Mouse (Mus musculus) neural tube, embryonic 11.5 days (tissue): ENCODE results near the gene B430306N03Rik. TPM values are rescaled to one million over a fixed set of nuclear protein-coding genes. Genes with fewer than 3 reads are reported as not detected.

Experiments
- ATAC-seq: fragments of 200-750 bp; cut with Nextera tagmentation; 2 replicates; pipeline ENCODE4 v1.8.0; 2017; ENCODE audit warnings: moderate number of reproducible peaks, mild to moderate bottlenecking, moderate TSS enrichment, moderate library complexity; ENCODE audit not compliant: insufficient read depth, low FRiP score, low TSS enrichment
- DNase-seq: peaks from one replicate; pipeline ENCODE4 v3.0.0-alpha.2; 2015; ENCODE audit warnings: low spot score
- H3K27ac ChIP-seq: fragments of 300-500 bp; sonication (generic); 2 replicates; pipeline ENCODE4 v1.5.1; 2014; ENCODE audit warnings: low read depth, mild to moderate bottlenecking, low read length
- H3K27me3 ChIP-seq: fragments of 300-500 bp; sonication (generic); 2 replicates; pipeline ENCODE4 v1.6.1; 2014; ENCODE audit warnings: mild to moderate bottlenecking, low read length, mixed read lengths; ENCODE audit not compliant: control insufficient read depth, insufficient read depth
- H3K36me3 ChIP-seq: fragments of 300-500 bp; sonication (generic); 2 replicates; pipeline ENCODE4 v1.6.1; 2014; ENCODE audit warnings: mild to moderate bottlenecking, low read length, moderate library complexity, mixed read lengths; ENCODE audit not compliant: control insufficient read depth, insufficient read depth
- H3K4me1 ChIP-seq: fragments of 300-500 bp; sonication (generic); 2 replicates; pipeline ENCODE4 v1.6.1; 2014; ENCODE audit warnings: low read length, mixed read lengths; ENCODE audit not compliant: control insufficient read depth, insufficient read depth
- H3K4me2 ChIP-seq: fragments of 300-500 bp; sonication (generic); 2 replicates; pipeline ENCODE4 v1.6.1; 2014; ENCODE audit warnings: low read depth, mild to moderate bottlenecking, moderate library complexity
- H3K4me3 ChIP-seq: fragments of 300-500 bp; sonication (generic); 2 replicates; pipeline ENCODE4 v1.5.1; 2014; ENCODE audit warnings: low read depth, low read length
- H3K9ac ChIP-seq: fragments of 300-500 bp; sonication (generic); 2 replicates; pipeline ENCODE4 v1.6.1; 2014; ENCODE audit warnings: mild to moderate bottlenecking, low read length
- H3K9me3 ChIP-seq: fragments of 300-500 bp; sonication (generic); 2 replicates; pipeline ENCODE4 v1.6.1; 2016; ENCODE audit warnings: low read length; ENCODE audit not compliant: control insufficient read depth
- WGBS: fragments of 180-500 bp; shearing (Covaris S2); extraction: QIAGEN DNeasy Blood & Tissue Kit; methylation state at CpG from one replicate; pipeline ENCODE4 v1.1.7; 2014; 5-methylcytosine and 5-hydroxymethylcytosine counted together
- polyA plus RNA-seq: library from polyadenylated mRNA; unstranded; fragments of >200 nt; fragmentation: Nextera tagmentation; extraction: Ambion mirVana; gene quantifications from 2 replicates; pipeline ENCODE4 v1.2.1, GENCODE M21; 2014

B430306N03Rik gene
- polyA plus RNA-seq, 1 experiment from 2014 or later, result not detected

GRCm38 (mm10) chr17:48275736-48276135, 40.2 kb upstream of the B430306N03Rik start:
- H3K9me3 ChIP-seq, result no peaks in the 10 kb centered on the region
- no peaks in the 10 kb centered on the region for H3K36me3 ChIP-seq
- no peak overlapping the region for H3K27ac ChIP-seq
- no peaks in the 10 kb centered on the region for H3K27me3 ChIP-seq
- no peak overlapping the region for H3K9ac ChIP-seq
- DNase-seq (no peak), ATAC-seq (no peak)
- WGBS, result 66% methylated on average over 7 of the region's 7 CpGs
- H3K4me1 ChIP-seq, result no peaks in the 10 kb centered on the region
- no peak overlapping the region for H3K4me2 ChIP-seq
- no peak overlapping the region for H3K4me3 ChIP-seq

- ATAC-seq, result no peak
- no peak for DNase-seq
- no peaks in the 10 kb centered on the region for H3K4me1 ChIP-seq
- no peaks in the 10 kb centered on the region for H3K36me3 ChIP-seq
- H3K9me3 ChIP-seq, result no peaks in the 10 kb centered on the region
- no peak overlapping the region for H3K9ac ChIP-seq
- no peak overlapping the region for H3K27ac ChIP-seq
- H3K4me3 ChIP-seq, result no peak overlapping the region
- no peaks in the 10 kb centered on the region for H3K27me3 ChIP-seq
- H3K4me2 ChIP-seq, result no peak overlapping the region
Measured at GRCm38 (mm10) chr17:48278381-48278780, 37.6 kb upstream of the B430306N03Rik start.

GRCm38 (mm10) chr17:48279002-48279401, 36.9 kb upstream of the B430306N03Rik start:
- no peaks in the 10 kb centered on the region for H3K4me1 ChIP-seq
- H3K4me2 ChIP-seq, result no peak overlapping the region
- ATAC-seq, result no peak
- no peak overlapping the region for H3K4me3 ChIP-seq
- H3K27ac ChIP-seq, result no peak overlapping the region
- no peak overlapping the region for H3K9ac ChIP-seq
- no peaks in the 10 kb centered on the region for H3K36me3 ChIP-seq
- 85% methylated on average over 4 of the region's 4 CpGs for WGBS
- no peak for DNase-seq
- no peaks in the 10 kb centered on the region for H3K27me3 ChIP-seq
- H3K9me3 ChIP-seq, result no peaks in the 10 kb centered on the region

DNA sequence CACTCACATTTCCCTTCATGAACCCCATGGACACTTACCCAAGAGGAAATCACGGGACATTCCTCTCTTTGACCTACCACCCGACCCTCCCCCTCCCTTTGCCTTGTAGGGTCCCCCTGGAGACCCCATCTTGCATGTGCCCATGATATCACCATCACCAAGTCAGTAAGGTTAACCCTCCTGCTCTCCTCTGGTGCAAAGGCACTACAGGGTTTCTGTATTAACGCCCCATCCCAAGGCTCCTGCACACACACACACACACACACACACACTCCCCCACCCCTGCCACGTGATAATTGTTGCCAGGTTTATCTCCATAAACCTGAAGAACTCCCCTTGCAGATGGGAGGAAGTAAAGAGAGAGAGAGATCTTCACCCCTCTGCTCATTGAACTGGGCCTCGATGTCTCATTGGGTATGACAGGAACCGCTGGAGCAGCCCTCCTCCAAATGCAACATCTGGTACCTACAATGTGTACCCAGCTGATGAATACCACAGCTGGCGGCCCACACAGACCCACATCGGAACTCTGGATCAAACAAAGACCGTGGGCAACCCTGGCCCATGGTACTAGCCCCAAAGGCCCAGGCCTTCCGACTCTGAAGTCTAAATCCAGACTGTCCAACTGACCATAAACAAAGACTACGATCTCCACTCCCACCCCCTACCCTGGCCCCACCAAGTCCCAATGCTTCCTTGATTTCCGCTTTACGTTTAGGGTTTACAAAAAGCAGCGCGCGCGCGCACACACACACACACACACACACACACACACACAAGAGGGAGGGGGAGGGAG, 34.8 kb upstream of the B430306N03Rik start:
- no peak for ATAC-seq

GRCm38 (mm10) chr17:48281739-48282085, 34.2 kb upstream of the B430306N03Rik start:
- Histone ChIP-seq H3K9ac (peak overlapping the region; percentile 20; the same call in 1 of the 2 replicates), H3K4me2 (peak overlapping the region; percentile 33), H3K27me3 (no peaks in the 10 kb centered on the region), H3K9me3 (no peaks in the 10 kb centered on the region), H3K4me3 (no peak overlapping the region), H3K27ac (no peak overlapping the region), H3K36me3 (no peaks in the 10 kb centered on the region), H3K4me1 (no peaks in the 10 kb centered on the region)
- WGBS, result 13% methylated on average over 3 of the region's 3 CpGs
- ATAC-seq (no peak), DNase-seq (peak; percentile 57)

More for the DNA sequence above, 34.8 kb upstream of the B430306N03Rik start:
- DNase-seq, result no peak
- Histone ChIP-seq H3K9ac (peak overlapping the region; percentile 20; the same call in 1 of the 2 replicates), H3K36me3 (no peaks in the 10 kb centered on the region), H3K4me1 (no peaks in the 10 kb centered on the region), H3K4me2 (peak overlapping the region; percentile 33), H3K9me3 (no peaks in the 10 kb centered on the region), H3K27ac (no peak overlapping the region), H3K4me3 (no peak overlapping the region), H3K27me3 (no peaks in the 10 kb centered on the region)
- WGBS, result 44% methylated on average over 18 of the region's 18 CpGs

- no peaks in the 10 kb centered on the region for H3K27me3 ChIP-seq
- H3K4me1 ChIP-seq, result no peaks in the 10 kb centered on the region
- ATAC-seq (no peak), DNase-seq (no peak)
- H3K36me3 ChIP-seq, result no peaks in the 10 kb centered on the region
- no peak overlapping the region for H3K9ac ChIP-seq
- H3K4me3 ChIP-seq, result no peak overlapping the region
- H3K27ac ChIP-seq, result no peak overlapping the region
- 38% methylated on average over 1 of the region's 1 CpGs for WGBS
- no peaks in the 10 kb centered on the region for H3K9me3 ChIP-seq
- H3K4me2 ChIP-seq, result no peak overlapping the region
Measured at GRCm38 (mm10) chr17:48286765-48287164, 29.2 kb upstream of the B430306N03Rik start.

DNA sequence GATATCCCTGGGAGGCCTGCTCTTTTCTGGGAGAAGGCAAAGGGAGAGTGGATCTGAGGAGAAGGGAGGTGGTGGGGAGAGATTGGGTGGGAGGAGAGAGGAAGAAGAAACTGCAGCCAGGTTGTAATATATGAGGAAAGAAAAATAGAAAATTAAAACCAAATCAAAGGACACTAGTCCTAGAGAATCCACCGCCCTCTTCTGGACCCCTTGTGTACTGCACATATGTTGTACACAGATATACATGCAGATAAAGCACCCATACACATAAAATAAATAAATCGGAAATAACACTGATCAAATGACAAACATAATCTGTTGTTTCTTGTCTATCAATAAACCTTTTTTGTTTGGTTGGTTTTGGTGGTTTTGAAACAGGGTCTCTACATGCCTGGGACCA, 28.7 kb upstream of the B430306N03Rik start:
- Histone ChIP-seq H3K4me3 (no peak overlapping the region), H3K9ac (no peak overlapping the region), H3K4me2 (no peak overlapping the region), H3K27ac (no peak overlapping the region), H3K4me1 (no peaks in the 10 kb centered on the region), H3K36me3 (no peaks in the 10 kb centered on the region), H3K9me3 (no peaks in the 10 kb centered on the region), H3K27me3 (no peaks in the 10 kb centered on the region)
- 58% methylated on average over 2 of the region's 2 CpGs for WGBS
- ATAC-seq (no peak), DNase-seq (no peak)

DNA sequence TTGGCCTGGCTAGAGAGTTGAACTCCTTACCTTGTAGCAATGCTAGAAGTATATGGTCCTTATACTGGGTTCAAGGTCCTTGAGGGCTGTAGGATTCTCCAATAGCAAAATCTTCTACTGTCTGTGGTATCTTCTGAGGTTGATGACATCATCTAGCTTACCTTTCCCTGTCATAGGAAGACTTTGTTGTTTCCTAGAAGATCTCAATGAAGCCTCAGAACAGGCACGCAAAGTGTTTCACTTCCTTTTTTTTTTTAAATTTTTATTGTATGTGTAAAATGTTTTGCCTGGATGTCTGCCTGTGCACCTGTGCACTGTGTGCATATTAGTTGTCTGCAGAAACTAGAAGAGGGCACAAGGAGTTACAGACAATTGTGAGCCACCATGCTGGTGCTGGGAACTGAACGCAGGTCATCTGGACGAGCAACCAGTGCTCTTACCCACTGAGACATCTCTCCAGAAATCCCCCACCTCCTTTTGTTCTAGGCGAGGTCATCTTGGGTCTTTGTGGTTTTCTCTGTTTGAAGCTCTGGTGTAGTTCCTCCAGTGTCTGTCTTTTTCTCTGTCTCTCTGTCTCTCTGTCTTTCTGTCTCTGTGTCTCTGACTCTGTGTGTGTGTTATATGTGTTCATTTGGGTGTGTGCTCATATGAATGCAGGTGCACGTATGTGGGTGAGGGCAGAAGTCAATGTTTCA, 22.3 kb upstream of the B430306N03Rik start:
- Histone ChIP-seq H3K9ac (no peak overlapping the region), H3K27ac (no peak overlapping the region), H3K4me1 (no peaks in the 10 kb centered on the region), H3K4me3 (no peak overlapping the region), H3K36me3 (no peaks in the 10 kb centered on the region), H3K4me2 (no peak overlapping the region), H3K27me3 (no peaks in the 10 kb centered on the region), H3K9me3 (no peaks in the 10 kb centered on the region)
- DNase-seq, result no peak
- WGBS, result 82% methylated on average over 5 of the region's 5 CpGs
- ATAC-seq, result no peak

DNA sequence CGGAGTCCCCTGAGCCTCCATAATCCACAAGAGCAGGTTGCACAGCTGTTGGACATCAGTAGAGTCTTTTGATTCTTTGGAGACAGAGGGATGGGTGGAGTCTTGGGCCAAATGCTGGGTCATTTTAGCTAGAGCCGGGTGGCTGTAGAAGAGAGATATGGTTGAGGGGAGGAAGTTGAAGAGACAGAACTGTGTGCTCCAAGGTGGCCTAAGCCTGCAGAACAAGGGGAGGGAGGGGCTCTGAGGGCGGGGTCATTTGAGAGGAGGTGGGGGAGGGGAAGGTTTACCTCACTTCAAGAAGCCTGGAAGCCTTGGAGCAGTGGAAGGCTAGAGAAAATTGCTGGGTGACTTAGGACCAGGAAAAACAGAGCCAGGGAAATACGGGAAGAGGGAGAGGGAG, 16.7 kb upstream of the B430306N03Rik start, which contains the start of gene Treml2:
Gene Treml2, plus strand, starts transcription at position 296 of the 400 bp plus-strand sequence.
- no peak within 1 kb of the TSS for H3K4me2 ChIP-seq
- WGBS, result 27% methylated on average over 3 of the region's 4 CpGs
- no peak within 1 kb of the TSS for H3K9ac ChIP-seq
- DNase-seq (no peak), ATAC-seq (no peak)
- no peaks in the 10 kb centered on the region for H3K9me3 ChIP-seq
- H3K36me3 ChIP-seq, result no peaks in the 10 kb centered on the region
- no peaks in the 10 kb centered on the region for H3K4me1 ChIP-seq
- H3K4me3 ChIP-seq, result no peak within 1 kb of the TSS
- no peak within 1 kb of the TSS for H3K27ac ChIP-seq
- H3K27me3 ChIP-seq, result no peaks in the 10 kb centered on the region
